Mouse (Mus musculus) frontal cortex, postnatal 10 days (tissue): ENCODE results near the gene Gja1.
"Not testable (repeated sequence)": the region's sequence is repeated elsewhere in the genome, so short reads cannot be mapped to it uniquely, and the experiment has no call there.

ENCODE experiments used
- DNase-seq, 2 experiments: peaks; one replicate each; pipeline ENCODE4 v3.0.0; 2022; ENCODE audit warnings: low spot score in 2 of 2, mixed read lengths in 1 of 2

Gene Gja1

DNA sequence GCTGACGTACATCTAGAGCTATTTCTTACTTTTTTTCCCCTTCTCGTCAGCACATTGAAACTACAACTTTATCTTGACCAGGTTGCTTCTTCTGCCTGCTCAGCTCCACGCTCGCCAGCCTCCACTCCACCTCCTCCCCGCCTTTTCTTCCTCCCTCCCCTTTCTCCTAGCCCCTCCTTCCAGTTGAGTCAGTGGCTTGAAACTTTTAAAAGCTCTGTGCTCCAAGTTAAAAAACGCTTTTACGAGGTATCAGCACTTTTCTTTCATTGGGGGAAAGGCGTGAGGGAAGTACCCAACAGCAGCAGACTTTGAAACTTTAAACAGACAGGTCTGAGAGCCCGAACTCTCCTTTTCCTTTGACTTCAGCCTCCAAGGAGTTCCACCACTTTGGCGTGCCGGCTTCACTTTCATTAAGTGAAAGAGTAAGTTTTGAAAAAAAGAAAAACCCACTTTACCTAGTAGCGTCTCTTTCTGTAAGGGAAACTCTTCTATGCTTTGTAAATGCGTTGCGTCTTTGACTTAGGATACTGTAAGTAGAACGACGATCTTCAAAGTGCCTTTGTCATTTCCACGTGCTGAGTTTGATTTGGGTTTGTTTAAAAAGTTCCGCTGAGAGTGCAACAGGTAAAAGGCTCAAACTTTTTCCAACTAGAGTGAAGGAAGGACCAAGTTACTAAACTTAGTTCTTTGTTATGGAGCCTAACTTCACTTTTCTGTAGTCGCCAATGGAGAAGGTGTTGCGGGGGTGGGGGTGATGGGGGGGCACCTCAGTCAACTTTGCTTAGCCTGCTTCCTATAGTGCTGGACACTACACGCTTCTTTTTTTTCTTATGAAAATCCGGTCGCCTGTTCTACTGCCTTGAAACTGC is at the start of gene Gja1:
Gene Gja1, plus strand, starts transcription at position 234 of the 869 bp plus-strand sequence.
- no peak for DNase-seq

DNA sequence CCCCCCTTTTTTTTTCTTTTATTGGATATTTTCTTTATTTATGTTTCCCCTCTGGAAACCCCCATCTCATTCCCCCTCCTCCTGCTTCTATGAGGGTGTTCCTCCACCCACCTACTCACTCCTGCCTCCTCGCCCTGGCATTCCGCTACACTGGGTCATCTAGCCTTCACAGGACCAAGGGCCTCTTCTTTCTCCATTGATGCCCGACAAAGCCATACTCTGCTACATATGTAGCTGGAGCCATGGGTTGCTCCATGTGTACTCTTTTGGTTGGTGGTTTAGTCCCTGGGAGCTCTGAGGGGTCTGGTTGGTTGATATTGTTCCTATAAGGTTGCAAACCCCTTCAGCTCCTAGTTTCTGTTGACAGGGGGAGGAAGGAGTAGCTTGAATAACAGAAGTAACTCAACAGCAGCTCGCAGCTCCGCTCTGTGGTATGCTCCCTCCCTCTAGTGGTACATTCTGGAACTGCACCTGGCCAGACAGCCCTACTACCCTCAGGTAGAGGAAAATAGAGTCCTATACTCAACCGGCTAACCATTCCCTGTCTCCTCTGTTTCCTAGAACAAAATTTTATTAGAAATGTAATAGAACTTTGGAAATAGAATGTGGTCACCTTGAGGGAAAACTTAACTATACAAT is 38.2 kb upstream of the Gja1 start:
- DNase-seq, result peak; percentile 20 to 71

GRCm38 (mm10) chr10:56360472-56360871 is 16.7 kb upstream of the Gja1 start:
- no peak for DNase-seq

DNA sequence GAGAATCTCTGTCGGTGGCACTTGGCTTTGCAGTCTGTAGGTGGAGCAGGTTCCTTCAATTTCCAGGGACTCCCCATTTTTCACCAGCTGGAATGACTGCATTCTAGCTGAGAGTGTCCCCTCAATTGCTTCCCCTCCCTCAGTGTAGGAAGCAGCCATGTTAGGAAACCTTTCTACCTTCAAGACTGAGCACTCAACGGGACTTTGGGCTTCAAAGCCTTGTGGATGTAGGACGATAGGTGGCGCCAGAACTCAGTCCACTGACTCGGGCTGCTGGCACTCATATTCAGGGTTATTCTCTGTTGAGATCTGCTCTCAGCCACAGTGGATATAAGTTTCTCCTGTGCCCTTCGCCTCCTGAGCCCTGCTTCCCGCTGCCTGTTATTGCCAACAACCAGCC is 8.1 kb upstream of the Gja1 start:
- DNase-seq, result peak; percentile 32 to 59

- DNase-seq, result no peak
Observed at GRCm38 (mm10) chr10:56373021-56373720, 4.0 kb upstream of the Gja1 start.

- no peak for DNase-seq
Observed at GRCm38 (mm10) chr10:56374169-56374568, 3.0 kb upstream of the Gja1 start.

DNA sequence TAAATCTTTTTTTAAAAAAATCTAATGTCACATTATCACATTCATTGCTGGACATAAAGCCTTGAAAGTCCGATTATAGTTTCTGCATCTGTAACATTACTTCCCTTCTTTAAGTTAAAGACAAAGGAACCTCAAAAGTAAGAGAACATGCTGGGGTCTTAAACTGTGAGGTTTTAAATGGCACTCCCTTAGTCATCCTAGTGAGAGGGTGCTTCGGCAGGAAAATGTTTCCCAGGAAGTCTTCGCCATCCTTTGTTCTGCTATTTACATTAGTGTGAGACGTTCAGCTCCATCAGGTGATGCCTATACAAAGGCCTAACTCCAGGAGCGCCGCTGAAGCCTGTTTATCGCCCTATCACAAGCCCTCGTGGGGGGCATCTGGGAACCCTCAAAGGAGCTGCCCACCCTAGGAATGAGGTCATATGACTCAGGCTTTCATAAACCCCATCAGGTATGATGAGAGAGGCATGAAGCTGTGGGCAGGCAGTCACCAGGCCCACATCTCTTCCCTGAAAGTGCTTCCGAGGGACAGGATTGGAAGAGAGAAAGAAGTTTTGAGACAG is 1.1 kb upstream of the Gja1 start:
- no peak for DNase-seq

DNA sequence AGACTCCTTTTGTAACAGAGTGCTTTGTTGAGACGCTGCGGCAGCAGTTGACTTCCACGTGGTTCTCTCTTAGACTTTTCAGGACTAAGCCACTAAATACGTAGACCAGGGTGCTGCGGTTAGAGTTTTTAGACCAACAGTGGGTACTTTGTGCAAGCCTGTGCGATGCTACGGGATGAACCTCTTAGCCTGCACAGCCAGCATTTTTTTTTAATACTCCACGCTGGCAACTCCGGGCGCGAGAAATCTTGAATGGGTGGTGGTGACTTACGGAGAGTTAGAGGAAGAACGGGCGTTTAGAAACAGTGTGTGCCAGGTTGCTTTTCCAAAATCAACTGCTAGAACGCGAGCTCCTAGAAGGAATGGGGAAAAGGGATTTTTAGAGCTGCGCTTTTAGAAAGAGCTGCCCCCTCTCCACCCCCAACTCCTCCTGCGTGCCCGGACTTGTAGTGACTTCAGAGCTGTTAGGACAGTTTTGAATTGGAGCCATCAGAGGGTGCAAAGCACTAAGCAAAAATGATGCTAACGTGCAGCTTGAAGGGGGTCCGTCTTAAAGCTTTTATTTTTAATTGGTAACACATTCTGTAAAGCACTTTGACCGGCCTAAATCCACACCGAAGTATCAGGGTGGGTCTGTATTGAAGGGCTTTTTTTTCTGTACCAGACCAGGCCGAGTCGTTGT is 977 bp downstream of the Gja1 start:
- DNase-seq, result no peak

GRCm38 (mm10) chr10:56378648-56379254 is 1.6 kb downstream of the Gja1 start:
- DNase-seq, result peak in 1 of 2 experiments; percentile 22

DNA sequence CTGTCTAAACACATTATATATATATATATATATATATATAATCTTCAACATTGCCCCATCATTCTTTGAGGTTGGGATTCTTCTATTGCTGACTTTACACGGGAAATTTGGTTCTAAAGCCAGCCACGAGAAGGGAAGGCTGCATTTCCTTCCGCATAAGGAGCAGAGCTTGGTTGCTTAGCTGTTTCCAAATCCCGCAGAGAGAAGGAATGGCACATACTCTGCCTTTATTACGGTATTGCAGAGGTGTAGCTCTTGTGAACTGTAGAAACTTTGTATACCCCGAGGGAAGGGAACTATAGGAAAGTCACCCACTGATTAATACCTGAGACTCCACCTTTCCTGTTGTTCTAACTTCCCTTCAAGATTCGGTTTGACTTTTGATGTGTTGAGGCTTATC is 2.6 kb downstream of the Gja1 start:
- no peak for DNase-seq

DNA sequence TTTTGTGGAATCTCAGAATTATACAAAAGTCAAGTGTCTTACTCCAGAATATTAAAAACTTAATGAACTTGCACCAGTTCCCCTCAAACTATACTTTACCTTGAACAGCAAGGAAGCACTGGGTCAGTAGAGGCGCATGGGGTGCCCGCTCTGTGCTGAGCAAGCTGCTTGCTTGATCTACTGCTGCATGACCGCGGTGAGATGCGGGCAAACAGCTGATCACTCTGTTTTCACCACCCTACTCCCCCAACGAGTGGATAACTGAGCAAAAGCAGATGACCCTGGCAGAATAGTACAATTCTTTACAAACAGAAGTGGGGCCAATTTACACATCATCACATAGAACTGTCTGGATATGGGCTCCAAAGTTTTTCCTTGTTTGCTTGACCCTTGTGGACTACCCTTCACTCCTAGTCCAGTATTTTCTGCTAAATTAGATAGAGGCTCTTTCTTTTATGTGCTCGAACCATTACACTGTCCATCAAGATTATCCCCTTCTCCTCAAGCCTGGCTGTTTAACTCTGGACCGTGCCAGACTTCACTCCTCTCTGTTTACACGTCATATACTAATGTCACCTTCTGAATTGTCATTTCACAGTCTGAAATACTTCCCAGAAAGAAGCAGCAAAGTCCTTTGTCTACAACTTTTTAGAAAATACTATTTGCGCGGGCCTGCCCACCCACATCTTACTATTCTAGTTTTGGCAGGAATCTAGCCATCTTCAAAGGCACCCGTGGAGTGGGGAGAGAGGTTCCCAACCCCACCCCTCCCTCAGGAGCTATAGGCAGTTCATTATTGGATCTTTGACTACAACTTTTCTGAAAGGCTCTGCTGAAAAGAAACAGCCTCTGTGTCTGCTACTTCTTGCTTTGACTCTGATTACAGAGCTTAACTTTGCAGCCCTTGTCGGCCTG is 8.3 kb downstream of the Gja1 start:
- DNase-seq, result no peak

DNA sequence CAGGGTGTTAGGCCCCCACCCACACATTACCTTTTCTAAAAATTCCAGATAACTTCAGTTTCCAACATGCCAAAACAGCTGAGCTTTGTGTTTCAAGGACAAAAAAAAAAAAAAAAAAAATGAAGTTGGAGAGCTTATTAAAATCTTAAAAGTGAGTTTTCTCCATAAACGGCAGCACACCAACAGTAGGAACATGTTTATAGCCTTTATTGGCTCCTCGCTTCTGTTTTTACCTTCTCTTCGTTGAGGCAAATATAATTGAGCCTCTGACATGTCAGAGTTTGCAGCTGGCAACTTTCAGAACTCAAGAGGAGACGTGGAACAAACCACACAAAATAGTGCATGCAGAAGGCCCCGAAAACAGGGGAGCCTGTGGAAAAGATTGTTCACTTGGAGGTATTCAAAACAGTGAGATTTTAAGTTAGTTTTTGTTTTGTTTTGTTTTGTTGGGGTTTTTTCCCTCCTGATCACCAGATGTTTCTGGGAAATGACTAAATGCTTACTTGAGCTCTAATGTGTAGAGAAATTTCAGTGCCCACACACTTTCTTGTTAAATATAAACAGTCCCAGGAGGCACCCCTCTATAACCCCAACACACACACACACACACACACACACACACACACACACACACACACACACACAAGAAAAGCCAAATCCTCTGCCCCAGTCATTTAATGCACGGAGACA is 16.1 kb downstream of the Gja1 start:
- DNase-seq, result no peak

DNA sequence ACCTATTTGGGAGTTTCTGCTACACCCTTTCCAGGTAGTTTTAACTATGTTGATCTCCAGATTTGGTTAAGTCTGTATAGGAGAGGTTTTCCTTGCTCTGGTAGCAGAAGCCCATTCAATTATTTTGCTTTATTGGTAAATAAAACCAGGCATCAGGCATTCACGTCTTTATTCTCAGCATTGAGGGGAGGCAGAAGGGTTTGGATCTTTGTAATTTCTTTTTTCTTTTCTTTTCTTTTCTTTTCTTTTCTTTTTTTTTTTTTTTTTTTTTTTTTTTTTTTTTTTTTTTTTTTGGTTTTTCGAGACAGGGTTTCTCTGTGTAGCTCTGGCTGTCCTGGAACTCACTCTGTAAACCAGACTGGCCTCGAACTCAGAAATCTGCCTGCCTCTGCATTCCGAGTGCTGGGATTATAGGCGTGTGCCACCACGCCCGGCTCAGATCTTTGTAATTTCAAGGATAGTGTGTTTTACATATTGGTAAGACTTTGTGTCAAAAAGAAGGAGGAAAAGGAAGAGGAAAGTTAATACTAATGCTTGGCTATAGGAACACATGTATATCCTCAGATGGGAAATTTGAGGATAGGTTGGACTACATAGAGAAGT is 16.8 kb downstream of the Gja1 start:
- DNase-seq, result not testable (repeated sequence)

GRCm38 (mm10) chr10:56397875-56398274 is 20.7 kb downstream of the Gja1 start:
- DNase-seq, result no peak

DNA sequence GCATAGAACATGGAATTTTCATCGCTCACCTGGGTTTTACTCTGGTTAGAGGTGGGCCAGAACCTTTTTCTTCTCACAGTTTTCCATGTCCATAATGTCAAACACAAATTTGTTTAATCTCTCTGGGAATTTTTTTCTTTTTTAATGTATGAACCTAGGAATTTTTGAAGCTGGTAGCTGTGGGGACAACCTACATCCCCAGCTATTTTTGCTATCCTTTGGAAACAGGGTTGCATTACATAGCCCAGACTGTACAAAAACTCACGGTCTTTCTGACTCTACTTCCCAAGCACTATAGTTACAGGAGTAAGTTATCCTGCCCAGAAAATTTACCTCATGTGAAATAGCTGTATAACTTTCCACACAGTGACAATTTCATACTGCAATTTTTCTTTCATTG is 21.2 kb downstream of the Gja1 start:
- DNase-seq, result no peak

GRCm38 (mm10) chr10:56401396-56401795 is 24.3 kb downstream of the Gja1 start:
- not testable (repeated sequence) for DNase-seq

- no peak for DNase-seq
Observed at GRCm38 (mm10) chr10:56405934-56406333, 28.8 kb downstream of the Gja1 start.

DNA sequence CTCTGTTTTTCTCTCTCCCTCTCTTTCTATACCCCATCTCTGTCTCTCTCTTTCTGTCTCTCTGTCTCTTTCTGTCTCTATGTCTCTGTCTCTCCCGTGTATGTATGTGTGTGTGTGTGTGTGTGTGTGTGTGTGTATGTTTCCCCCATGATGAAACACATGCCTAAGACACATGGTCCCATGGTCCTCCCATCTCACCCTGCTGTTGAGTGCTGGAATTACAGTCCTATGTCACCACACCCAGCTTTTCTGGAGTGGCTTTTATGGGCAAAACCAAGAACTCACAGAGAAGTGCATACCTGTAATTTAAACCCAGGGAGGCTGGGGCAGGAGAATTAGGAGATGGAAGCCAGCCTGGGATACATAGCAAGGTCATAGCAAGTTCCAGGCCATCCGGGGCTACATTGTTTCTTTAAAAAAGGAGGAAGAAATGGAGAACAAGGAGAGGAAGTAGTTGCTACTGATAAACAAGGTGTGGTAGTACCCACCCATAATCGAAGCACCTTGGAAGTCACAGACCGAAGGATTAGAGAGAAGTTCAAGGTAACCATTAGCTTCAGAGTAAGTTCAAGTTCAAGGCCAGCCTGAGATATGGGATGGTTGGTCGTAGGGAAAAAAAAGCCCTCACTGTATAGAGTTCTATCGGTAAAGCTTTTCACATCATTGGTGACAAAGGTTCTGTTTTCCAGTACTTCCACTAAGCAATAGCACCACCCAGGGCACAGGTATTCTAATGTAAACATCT is 29.4 kb downstream of the Gja1 start:
- DNase-seq, result no peak
